Mouse (Mus musculus) splenic B cell, adult 2 months (primary cell): ENCODE results near the gene Rmnd1.

Source experiments
- DNase-seq: peaks from one replicate; pipeline ENCODE4 v3.0.0-alpha.2; 2011; ENCODE audit warnings: low read depth, low spot score
- H3K27me3 ChIP-seq: 2 replicates; pipeline ENCODE4 v1.6.1; 2012; ENCODE audit warnings: mild to moderate bottlenecking, low read length, moderate library complexity, mixed read lengths; ENCODE audit not compliant: control insufficient read depth, poor library complexity, insufficient read depth, severe bottlenecking
- H3K36me3 ChIP-seq: 2 replicates; pipeline ENCODE4 v1.6.1; 2012; ENCODE audit warnings: mild to moderate bottlenecking, low read length, moderate library complexity, mixed read lengths; ENCODE audit not compliant: control insufficient read depth, poor library complexity, insufficient read depth, severe bottlenecking

The Rmnd1 gene

GRCm38 (mm10) chr10:4430399-4430798 lies 1.8 kb downstream of the Rmnd1 start:
- DNase-seq, result peak; percentile 52
- H3K27me3 ChIP-seq, result no peaks in the 10 kb centered on the region
- peaks cover under 1% of the 10 kb centered on the region; the same call in 1 of the 2 replicates for H3K36me3 ChIP-seq

- DNase-seq, result peak; percentile 69
Measured at GRCm38 (mm10) chr10:4425245-4425644, 6.9 kb downstream of the Rmnd1 start.

GRCm38 (mm10) chr10:4407191-4407590 lies 25.0 kb downstream of the Rmnd1 start:
- H3K27me3 ChIP-seq, result no peaks in the 10 kb centered on the region
- peaks cover 11% of the 10 kb centered on the region for H3K36me3 ChIP-seq
- DNase-seq, result no peak

More at GRCm38 (mm10) chr10:4425245-4425644, 6.9 kb downstream of the Rmnd1 start:
- Histone ChIP-seq H3K27me3 (no peaks in the 10 kb centered on the region), H3K36me3 (no peaks in the 10 kb centered on the region; the same call in 1 of the 2 replicates)

- Histone ChIP-seq H3K27me3 (no peaks in the 10 kb centered on the region), H3K36me3 (peaks cover 10% of the 10 kb centered on the region)
- no peak for DNase-seq
Measured at GRCm38 (mm10) chr10:4405511-4405910, 26.7 kb downstream of the Rmnd1 start.

- peak; percentile 77 for DNase-seq
- H3K27me3 ChIP-seq, result no peaks in the 10 kb centered on the region
Measured at GRCm38 (mm10) chr10:4404895-4405491, 27.2 kb downstream of the Rmnd1 start.

GRCm38 (mm10) chr10:4398058-4398457 lies 34.1 kb downstream of the Rmnd1 start:
- H3K27me3 ChIP-seq, result no peaks in the 10 kb centered on the region
- 0 out of 2 replicates have a peak, but pooled peaks cover 2% of the 10 kb centered on the region for H3K36me3 ChIP-seq
- DNase-seq, result no peak

More at GRCm38 (mm10) chr10:4404895-4405491, 27.2 kb downstream of the Rmnd1 start:
- peaks cover 10% of the 10 kb centered on the region for H3K36me3 ChIP-seq

GRCm38 (mm10) chr10:4395321-4395720 lies 36.9 kb downstream of the Rmnd1 start:
- Histone ChIP-seq H3K36me3 (0 out of 2 replicates have a peak, but pooled peaks cover 4% of the 10 kb centered on the region), H3K27me3 (no peaks in the 10 kb centered on the region)
- DNase-seq, result no peak

GRCm38 (mm10) chr10:4391851-4392250 lies 40.3 kb downstream of the Rmnd1 start:
- 0 out of 2 replicates have a peak, but pooled peaks cover 4% of the 10 kb centered on the region for H3K36me3 ChIP-seq
- DNase-seq, result peak; percentile 62

GRCm38 (mm10) chr10:4391076-4391475 lies 41.1 kb downstream of the Rmnd1 start:
- no peak for DNase-seq
- H3K27me3 ChIP-seq, result no peaks in the 10 kb centered on the region
- 0 out of 2 replicates have a peak, but pooled peaks cover 4% of the 10 kb centered on the region for H3K36me3 ChIP-seq

More at GRCm38 (mm10) chr10:4391851-4392250, 40.3 kb downstream of the Rmnd1 start:
- no peaks in the 10 kb centered on the region for H3K27me3 ChIP-seq

- Histone ChIP-seq H3K36me3 (0 out of 2 replicates have a peak, but pooled peaks cover 4% of the 10 kb centered on the region), H3K27me3 (no peaks in the 10 kb centered on the region)
- no peak for DNase-seq
Measured at GRCm38 (mm10) chr10:4390550-4390949, 41.6 kb downstream of the Rmnd1 start.

GRCm38 (mm10) chr10:4389461-4390112 lies 42.6 kb downstream of the Rmnd1 start:
- no peak for DNase-seq
- H3K27me3 ChIP-seq, result no peaks in the 10 kb centered on the region

GRCm38 (mm10) chr10:4389036-4389435 lies 43.2 kb downstream of the Rmnd1 start:
- DNase-seq, result no peak
- Histone ChIP-seq H3K27me3 (no peaks in the 10 kb centered on the region), H3K36me3 (0 out of 2 replicates have a peak, but pooled peaks cover 4% of the 10 kb centered on the region)

More at GRCm38 (mm10) chr10:4389461-4390112, 42.6 kb downstream of the Rmnd1 start:
- 0 out of 2 replicates have a peak, but pooled peaks cover 4% of the 10 kb centered on the region for H3K36me3 ChIP-seq

- H3K27me3 ChIP-seq, result no peaks in the 10 kb centered on the region
- 0 out of 2 replicates have a peak, but pooled peaks cover 4% of the 10 kb centered on the region for H3K36me3 ChIP-seq
- DNase-seq, result no peak
Measured at GRCm38 (mm10) chr10:4388384-4388745, 43.8 kb downstream of the Rmnd1 start.

- H3K27me3 ChIP-seq, result no peaks in the 10 kb centered on the region
- peak; percentile 69 for DNase-seq
Measured at GRCm38 (mm10) chr10:4387701-4388383, 44.3 kb downstream of the Rmnd1 start, which contains the start of gene Zbtb2. Gene Zbtb2 (minus strand): TSS chr10:4388108.

More at GRCm38 (mm10) chr10:4387701-4388383, 44.3 kb downstream of the Rmnd1 start, which contains the start of gene Zbtb2:
- 0 out of 2 replicates have a peak, but pooled peaks cover 2% of the 10 kb centered on the region for H3K36me3 ChIP-seq
